Mouse (Mus musculus): Measurements from ENCODE around the gene Ms4a18.

The Ms4a18 gene

GRCm38 (mm10) chr19:10952021-10952939 is 65.6 kb downstream of the Ms4a18 start:
- in situ Hi-C loops (cut with MboI; ENCODE audit: low pct_unique_long_range_greater_than_20kb in 1 of 2, low sequenced_read_pairs in 2 of 2, unreplicated experiment in 1 of 2): loop anchor here in 1 of 2 experiments (10.0 kb wide), 1 partner anchor 237 kb away; no protein-coding TSS in a partner anchor

GRCm38 (mm10) chr19:10949558-10949957 is 68.3 kb downstream of the Ms4a18 start:
- in situ Hi-C loops (cut with MboI; ENCODE audit: low pct_unique_long_range_greater_than_20kb in 1 of 2, low sequenced_read_pairs in 2 of 2, unreplicated experiment in 1 of 2): no loop called here

DNA sequence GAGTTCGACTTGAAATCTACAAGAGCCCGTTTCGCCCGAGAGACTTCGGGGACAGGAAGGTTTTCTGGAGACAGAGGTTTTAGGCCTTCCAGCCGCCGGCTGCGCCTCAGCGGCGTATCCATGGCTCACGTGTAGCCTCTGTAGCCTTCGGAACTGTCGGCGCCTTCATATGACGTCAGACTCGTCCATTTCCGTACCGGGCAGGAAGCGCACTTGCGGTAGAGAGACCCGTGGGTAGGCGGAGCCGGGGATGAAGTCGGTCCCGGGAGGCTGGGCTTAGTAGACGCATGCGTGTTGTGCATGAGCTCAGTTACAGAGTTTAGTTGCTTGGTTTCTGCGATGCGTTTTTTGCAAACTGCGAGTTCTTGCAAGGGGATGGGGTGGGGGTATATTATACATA is 68.7 kb downstream of the Ms4a18 start, which contains the start of gene Ccdc86:
Gene Ccdc86 (minus strand): TSS at position 155 of the 400 bp plus-strand sequence.
- in situ Hi-C loops (cut with MboI; ENCODE audit: low pct_unique_long_range_greater_than_20kb in 1 of 2, low sequenced_read_pairs in 2 of 2, unreplicated experiment in 1 of 2): no loop called here

DNA sequence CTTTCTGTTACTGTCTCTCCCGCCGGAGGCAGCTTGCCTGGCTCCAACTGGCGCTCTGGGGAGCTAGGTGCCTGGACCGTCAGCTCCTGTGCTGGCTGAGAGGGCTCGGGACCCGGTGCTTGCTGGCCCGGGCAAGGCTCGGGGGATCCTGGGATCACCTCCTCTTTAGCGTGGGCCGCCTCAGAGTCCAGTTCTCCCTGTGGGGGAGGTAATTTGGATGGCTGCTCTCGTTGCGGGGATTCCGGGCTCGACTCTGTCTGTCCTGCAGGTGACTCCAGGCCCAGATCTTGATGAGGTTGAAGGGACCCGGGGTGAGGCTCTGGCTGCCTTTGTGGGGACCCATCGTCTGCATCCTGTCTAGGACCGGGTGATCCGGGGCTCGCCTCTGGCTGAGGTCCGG is 69.4 kb downstream of the Ms4a18 start:
- in situ Hi-C loops (cut with MboI; ENCODE audit: low pct_unique_long_range_greater_than_20kb in 1 of 2, low sequenced_read_pairs in 2 of 2, unreplicated experiment in 1 of 2): no loop called here

- in situ Hi-C loops (cut with MboI; ENCODE audit: low pct_unique_long_range_greater_than_20kb in 1 of 2, low sequenced_read_pairs in 2 of 2, unreplicated experiment in 1 of 2): no loop called here
These were observed 70.6 kb downstream of the Ms4a18 start for GRCm38 (mm10) chr19:10947219-10947618.
